Mouse (Mus musculus) MEL (cell line): ENCODE data around the gene Lpin3. TPM values are rescaled to one million over a fixed set of nuclear protein-coding genes. Genes with fewer than 3 reads are reported as not detected.
A peak's percentile ranks its signal among the peaks of the same experiment; 100 is the strongest.

Experiments
- DNase-seq: peaks from one replicate; pipeline ENCODE4 v3.0.0; 2011; ENCODE audit warnings: low read depth, low spot score
- H3K27ac ChIP-seq: 2 replicates; pipeline ENCODE4 v1.5.1; 2012; ENCODE audit warnings: low read depth, mild to moderate bottlenecking, control low read depth, low read length, moderate library complexity; ENCODE audit not compliant: control insufficient read depth
- H3K27me3 ChIP-seq, 2 experiments: fragments of 150-350 bp in 1 of 2; sonication (generic) in 1 of 2; 2 replicates each; pipeline ENCODE4 v1.6.1; 2012; ENCODE audit warnings: low read length in 2 of 2, mild to moderate bottlenecking in 2 of 2, improper control_type of control experiment in 1 of 2, moderate library complexity in 1 of 2; ENCODE audit not compliant: insufficient read depth in 2 of 2, control insufficient read depth in 1 of 2
- H3K36me3 ChIP-seq, 2 experiments: 2 replicates each; pipeline ENCODE4 v1.6.1; 2012 to 2014; ENCODE audit warnings: low read length in 2 of 2, improper control_type of control experiment in 1 of 2, inconsistent platforms in 1 of 2, mild to moderate bottlenecking in 1 of 2; ENCODE audit not compliant: insufficient read depth in 2 of 2, control insufficient read depth in 1 of 2
- H3K4me1 ChIP-seq, 2 experiments: fragments of 150-350 bp in 1 of 2; sonication (generic) in 1 of 2; 2 replicates each; pipeline ENCODE4 v1.6.1; 2012; ENCODE audit warnings: low read length in 2 of 2, improper control_type of control experiment in 1 of 2, mild to moderate bottlenecking in 1 of 2; ENCODE audit not compliant: insufficient read depth in 2 of 2, control insufficient read depth in 1 of 2
- H3K4me3 ChIP-seq, 2 experiments: fragments of 150-350 bp in 1 of 2; sonication (generic) in 1 of 2; 2 replicates each; pipeline ENCODE4 v1.5.1; 2012; ENCODE audit warnings: low read depth in 2 of 2, low read length in 2 of 2, mild to moderate bottlenecking in 2 of 2, moderate library complexity in 2 of 2, control low read depth in 1 of 2, improper control_type of control experiment in 1 of 2; ENCODE audit not compliant: control insufficient read depth in 1 of 2, insufficient read depth in 1 of 2
- H3K79me2 ChIP-seq: 2 replicates; pipeline ENCODE4 v1.6.1; 2012; ENCODE audit warnings: mild to moderate bottlenecking, low read length, moderate library complexity; ENCODE audit not compliant: control insufficient read depth, poor library complexity, insufficient read depth
- H3K9ac ChIP-seq: 2 replicates; pipeline ENCODE4 v1.6.1; 2012; ENCODE audit warnings: low read depth, mild to moderate bottlenecking, control low read depth, low read length, moderate library complexity; ENCODE audit not compliant: control insufficient read depth, poor library complexity, severe bottlenecking
- H3K9me3 ChIP-seq: fragments of 150-350 bp; sonication (generic); replicated peaks from 2 replicates; pipeline ENCODE4 v1.6.1; 2012; ENCODE audit warnings: mild to moderate bottlenecking, low read length, improper control_type of control experiment, moderate library complexity; ENCODE audit not compliant: insufficient read depth
- CHD2 ChIP-seq: IDR thresholded peaks from 2 replicates; pipeline ENCODE4 v1.6.1; 2011; ENCODE audit warnings: low read length, improper control_type of control experiment
- E2F4 ChIP-seq: IDR thresholded peaks from 2 replicates; pipeline ENCODE4 v1.6.1; 2011; ENCODE audit warnings: low read depth, low read length, improper control_type of control experiment, borderline replicate concordance
- ELF1 ChIP-seq: IDR thresholded peaks from 2 replicates; pipeline ENCODE4 v1.6.1; 2014; ENCODE audit warnings: low read depth, mild to moderate bottlenecking, inconsistent platforms, low read length, improper control_type of control experiment, moderate library complexity
- EP300 ChIP-seq, 2 experiments: IDR thresholded peaks; 2 replicates each; pipeline ENCODE4 v1.6.1; 2011; ENCODE audit warnings: improper control_type of control experiment in 2 of 2, low read length in 2 of 2, low read depth in 1 of 2, mild to moderate bottlenecking in 1 of 2
- ETS1 ChIP-seq: IDR thresholded peaks from 2 replicates; pipeline ENCODE4 v1.6.1; 2012; ENCODE audit warnings: low read depth, mild to moderate bottlenecking, inconsistent platforms, low read length, improper control_type of control experiment, moderate library complexity
- GATA1 ChIP-seq: IDR thresholded peaks from 2 replicates; pipeline ENCODE4 v1.6.1; 2011; ENCODE audit warnings: low read depth, low read length, improper control_type of control experiment
- MAZ ChIP-seq: IDR thresholded peaks from 2 replicates; pipeline ENCODE4 v1.6.1; 2012; ENCODE audit warnings: low read depth, mild to moderate bottlenecking, inconsistent platforms, low read length, improper control_type of control experiment
- MEF2A ChIP-seq: IDR thresholded peaks from 2 replicates; pipeline ENCODE4 v1.6.1; 2014; ENCODE audit warnings: low read depth, mild to moderate bottlenecking, inconsistent platforms, low read length, improper control_type of control experiment; ENCODE audit not compliant: poor library complexity, insufficient replicate concordance, severe bottlenecking; ENCODE audit errors: extremely low read depth
- MYC ChIP-seq: IDR thresholded peaks from 2 replicates; pipeline ENCODE4 v1.6.1; 2011; ENCODE audit warnings: low read depth, mild to moderate bottlenecking, low read length, improper control_type of control experiment, moderate library complexity
- NELFE ChIP-seq: IDR thresholded peaks from 2 replicates; pipeline ENCODE4 v1.6.1; 2011; ENCODE audit warnings: low read depth, low read length, improper control_type of control experiment
- NRF1 ChIP-seq: IDR thresholded peaks from 2 replicates; pipeline ENCODE4 v1.6.1; 2014; ENCODE audit warnings: low read depth, mild to moderate bottlenecking, inconsistent platforms, low read length, improper control_type of control experiment, moderate library complexity; ENCODE audit not compliant: poor library complexity, insufficient read depth, severe bottlenecking
- POLR2AphosphoS2 ChIP-seq: IDR thresholded peaks from 2 replicates; pipeline ENCODE4 v1.6.1; 2011; ENCODE audit warnings: low read length, improper control_type of control experiment
- POLR2AphosphoS5 ChIP-seq: IDR thresholded peaks from 2 replicates; pipeline ENCODE4 v1.6.1; 2012; ENCODE audit warnings: low read depth, borderline replicate concordance, mild to moderate bottlenecking, inconsistent platforms, low read length, moderate library complexity, mixed read lengths
- RAD21 ChIP-seq: IDR thresholded peaks from 2 replicates; pipeline ENCODE4 v1.6.1; 2011; ENCODE audit warnings: mild to moderate bottlenecking, low read depth, low read length, improper control_type of control experiment
- SIN3A ChIP-seq: IDR thresholded peaks from 2 replicates; pipeline ENCODE4 v1.6.1; 2012; ENCODE audit warnings: low read length, improper control_type of control experiment, inconsistent platforms
- SMC3 ChIP-seq: IDR thresholded peaks from 2 replicates; pipeline ENCODE4 v1.6.1; 2011; ENCODE audit warnings: low read depth, low read length, improper control_type of control experiment
- TAL1 ChIP-seq: IDR thresholded peaks from 2 replicates; pipeline ENCODE4 v1.6.1; 2012; ENCODE audit warnings: mild to moderate bottlenecking, inconsistent platforms, low read length, moderate library complexity, mixed read lengths
- TBP ChIP-seq: IDR thresholded peaks from 2 replicates; pipeline ENCODE4 v1.8.0; 2011; ENCODE audit warnings: low read depth, low read length, improper control_type of control experiment
- USF1 ChIP-seq: IDR thresholded peaks from 2 replicates; pipeline ENCODE4 v1.6.1; 2014; ENCODE audit warnings: low read depth, mild to moderate bottlenecking, inconsistent platforms, low read length, improper control_type of control experiment, moderate library complexity
- ZC3H11A ChIP-seq: IDR thresholded peaks from 2 replicates; pipeline ENCODE4 v1.6.1; 2012; ENCODE audit warnings: low read depth, mild to moderate bottlenecking, inconsistent platforms, low read length, improper control_type of control experiment
- ZMIZ1 ChIP-seq: IDR thresholded peaks from 2 replicates; pipeline ENCODE4 v1.6.1; 2012; ENCODE audit warnings: low read depth, mild to moderate bottlenecking, inconsistent platforms, low read length, improper control_type of control experiment, moderate library complexity
- polyA plus RNA-seq, 2 experiments: library from polyadenylated mRNA; stranded (reverse) in 1 of 2; unstranded in 1 of 2; fragments of >175 nt in 1 of 2; fragments of >200 nt in 1 of 2; gene quantifications; 2 replicates each; pipeline versions ENCODE4 v1.2.1 to v1.2.4; 2012; ENCODE audit warnings: low replicate concordance in 2 of 2, low read depth in 1 of 2; ENCODE audit not compliant: insufficient read length in 2 of 2, insufficient read depth in 1 of 2, missing spikeins in 1 of 2
- total RNA-seq: library from RNA; depleted of rRNA; stranded (reverse); fragments of 300-350 nt; gene quantifications from 2 replicates; pipeline ENCODE4 v1.2.3, GENCODE M21; 2012

Gene Lpin3
- total and polyA plus RNA-seq, 3 experiments, result 0.08 to 0.17 TPM; not detected in 1

DNA sequence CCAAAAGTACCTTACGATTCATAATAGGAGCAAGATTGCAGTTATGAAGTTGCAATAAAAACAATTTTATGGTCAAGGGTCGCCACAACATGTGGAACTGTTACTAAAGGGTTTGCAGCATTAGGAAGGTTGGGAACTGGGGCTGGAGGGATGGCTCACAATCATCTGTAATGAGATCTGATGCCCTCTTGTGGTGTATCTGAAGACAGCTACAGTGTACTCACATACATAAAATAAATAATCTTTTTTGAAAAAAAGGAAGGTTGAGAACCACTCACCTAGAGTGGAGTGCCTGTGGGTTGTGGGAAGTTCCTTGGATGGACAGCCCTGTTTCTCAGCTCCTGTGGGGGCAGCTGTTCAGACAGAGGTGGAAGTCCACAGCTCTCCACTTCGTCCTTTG, 62.0 kb downstream of the Lpin3 start (continued):
- TF ChIP-seq TBP (no peak), ELF1 (no peak), RAD21 (peak; percentile 46), MAZ (no peak), EP300 (IDR thresholded peaks at IDR 0.05; ENCODE audit: low read depth in 1 of 2, low read length in 2 of 2) (no peak), CHD2 (no peak), SIN3A (no peak), ETS1 (no peak), NRF1 (no peak), E2F4 (no peak), ZC3H11A (peak; percentile 24; the same call in 1 of the 2 replicates)

DNA sequence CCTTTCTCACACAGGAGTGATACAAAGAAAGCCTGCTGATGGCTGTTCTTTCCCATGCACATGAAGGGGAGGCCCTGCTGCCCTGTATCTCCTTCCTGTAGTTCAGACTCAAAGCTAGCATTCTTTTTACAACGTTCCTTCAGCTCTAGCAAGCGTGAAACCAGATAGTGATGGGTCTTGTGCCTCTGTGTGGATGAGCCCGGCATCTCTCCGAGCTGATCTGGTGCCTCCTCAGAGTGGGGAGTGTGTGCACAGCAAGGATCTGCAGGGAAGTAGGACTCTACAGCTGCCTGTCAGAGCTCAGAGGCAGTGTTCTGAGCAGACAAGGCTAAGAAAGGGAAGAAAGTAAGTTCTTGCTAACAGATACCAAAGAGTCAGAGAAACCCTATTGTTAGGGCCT, 71.1 kb downstream of the Lpin3 start:
- Histone ChIP-seq H3K4me1 (peaks cover 4% of the 10 kb centered on the region in 2 experiments; a peak in 3 of 4 replicates), H3K9me3 (no peaks in the 10 kb centered on the region), H3K9ac (no peak overlapping the region), H3K79me2 (no peaks in the 10 kb centered on the region), H3K36me3 (peaks cover 3 to 8% of the 10 kb centered on the region in 2 experiments; a peak in 3 of 4 replicates), H3K4me3 (no peak overlapping the region), H3K27ac (no peak overlapping the region), H3K27me3 (no peaks in the 10 kb centered on the region)
- TF ChIP-seq GATA1 (no peak), CHD2 (no peak), NELFE (no peak), ETS1 (no peak), E2F4 (no peak), MYC (no peak), POLR2AphosphoS2 (no peak)
- DNase-seq, result no peak

DNA sequence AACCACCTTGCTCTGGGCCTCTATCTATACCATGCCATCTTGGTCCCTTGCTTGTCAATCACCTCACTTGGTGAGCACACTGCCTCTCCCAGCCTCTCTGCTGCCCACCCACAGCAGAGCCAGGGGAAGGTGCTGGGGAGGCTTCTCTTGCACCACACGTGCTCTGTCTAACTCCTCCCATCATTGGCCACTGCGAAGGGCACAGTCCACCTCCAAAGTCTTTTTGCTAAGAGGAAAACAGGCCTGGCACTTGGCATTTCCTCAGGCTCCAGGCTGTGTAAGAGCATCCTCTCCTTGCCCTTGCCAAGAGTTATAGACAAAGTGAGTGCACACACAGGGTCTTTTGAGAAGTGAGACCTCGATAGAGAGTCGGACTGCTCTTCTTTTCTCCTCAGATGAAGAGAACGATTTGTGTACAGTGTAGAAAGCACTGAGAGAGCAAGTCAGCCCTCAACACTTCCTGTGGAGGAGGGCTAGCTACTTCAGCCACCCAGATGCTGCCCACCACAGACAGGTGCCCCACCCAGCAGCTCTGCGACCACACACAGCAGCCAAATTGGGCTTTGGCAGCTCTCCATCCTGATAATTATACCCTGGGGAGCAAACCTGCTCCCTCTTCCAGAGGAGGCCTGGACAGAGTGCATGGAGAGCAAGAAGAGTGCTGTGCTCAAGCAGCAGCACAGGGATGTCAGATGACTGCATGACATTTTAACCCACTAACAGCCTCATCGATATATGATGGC, 72.8 kb downstream of the Lpin3 start:
- Histone ChIP-seq H3K9me3 (no peaks in the 10 kb centered on the region), H3K4me3 (no peak overlapping the region), H3K36me3 (peaks cover 3 to 8% of the 10 kb centered on the region in 2 experiments; a peak in 3 of 4 replicates), H3K79me2 (no peaks in the 10 kb centered on the region), H3K4me1 (peaks cover 4% of the 10 kb centered on the region in 2 experiments; a peak in 3 of 4 replicates), H3K27me3 (no peaks in the 10 kb centered on the region), H3K27ac (no peak overlapping the region), H3K9ac (no peak overlapping the region)
- DNase-seq, result no peak
- TF ChIP-seq SMC3, result no peak
- no peak for TF ChIP-seq MEF2A
- TF ChIP-seq GATA1, result no peak
- TF ChIP-seq POLR2AphosphoS2, result no peak
- no peak for TF ChIP-seq ZMIZ1
- TF ChIP-seq TAL1, result no peak
- no peak for TF ChIP-seq ETS1
- no peak for TF ChIP-seq POLR2AphosphoS5
- no peak for TF ChIP-seq NELFE
- no peak for TF ChIP-seq RAD21
- no peak for TF ChIP-seq USF1
- TF ChIP-seq E2F4, result no peak
